Mouse (Mus musculus) CH12.LX (cell line): Measurements from ENCODE around the gene Tmem121. TPM values are rescaled to one million over a fixed set of nuclear protein-coding genes. Genes with fewer than 3 reads are reported as not detected.

Experiments
- DNase-seq: peaks from one replicate; pipeline ENCODE4 v3.0.0-alpha.2; 2013; ENCODE audit errors: extremely low read depth
- H3K27ac ChIP-seq: 2 replicates; pipeline ENCODE4 v1.5.1; 2012; ENCODE audit warnings: low read depth, mild to moderate bottlenecking, control low read depth, moderate library complexity; ENCODE audit not compliant: insufficient read depth
- H3K27me3 ChIP-seq: replicated peaks from 2 replicates; pipeline ENCODE3; 2012; ENCODE audit warnings: inconsistent platforms
- H3K36me3 ChIP-seq, 2 experiments: replicated peaks in 1 of 2; 2 replicates each; pipeline versions ENCODE3 to v1.6.1; 2012; ENCODE audit warnings: inconsistent platforms in 1 of 2, low read length in 1 of 2, mild to moderate bottlenecking in 1 of 2, mixed read lengths in 1 of 2, moderate library complexity in 1 of 2; ENCODE audit not compliant: control insufficient read depth in 1 of 2, insufficient read depth in 1 of 2
- H3K4me1 ChIP-seq, 2 experiments: 2 replicates each; pipeline ENCODE4 v1.6.1; 2012; ENCODE audit warnings: inconsistent platforms in 1 of 2, moderate library complexity in 1 of 2; ENCODE audit not compliant: insufficient read depth in 2 of 2, control insufficient read depth in 1 of 2
- H3K4me2 ChIP-seq: 2 replicates; pipeline ENCODE4 v1.6.1; 2012; ENCODE audit warnings: low read depth, mild to moderate bottlenecking, control low read depth; ENCODE audit not compliant: poor library complexity, insufficient read depth, severe bottlenecking
- H3K4me3 ChIP-seq, 3 experiments: fragments of 150-350 bp in 1 of 3; sonication (generic) in 1 of 3; replicated peaks in 1 of 3; 2 replicates each; pipeline versions ENCODE3 to v1.5.1; 2011 to 2012; ENCODE audit warnings: low read depth in 2 of 3, low read length in 2 of 3, mild to moderate bottlenecking in 2 of 3, moderate library complexity in 2 of 3, control low read depth in 1 of 3, improper control_type of control experiment in 1 of 3, inconsistent platforms in 1 of 3, mixed read lengths in 1 of 3; ENCODE audit not compliant: poor library complexity in 1 of 3
- H3K79me2 ChIP-seq: replicated peaks from 2 replicates; pipeline ENCODE4 v1.6.1; 2012; ENCODE audit warnings: mild to moderate bottlenecking, moderate library complexity; ENCODE audit not compliant: control insufficient read depth, poor library complexity, insufficient read depth, severe bottlenecking; ENCODE audit errors: extremely low read depth
- H3K9ac ChIP-seq: 2 replicates; pipeline ENCODE4 v1.6.1; 2012; ENCODE audit warnings: low read depth, mild to moderate bottlenecking, control low read depth, moderate library complexity; ENCODE audit not compliant: insufficient read depth
- H3K9me3 ChIP-seq: replicated peaks from 2 replicates; pipeline ENCODE3; 2012; ENCODE audit warnings: low read length, inconsistent platforms, mixed read lengths
- CHD2 ChIP-seq: IDR thresholded peaks from 2 replicates; pipeline ENCODE4 v1.6.1; 2011; ENCODE audit warnings: low read length, improper control_type of control experiment
- CTCF ChIP-seq, 2 experiments: IDR thresholded peaks in 1 of 2; conservative IDR thresholded peaks in 1 of 2; 2 replicates each; pipeline ENCODE4 v1.5.1; 2011 to 2012; ENCODE audit warnings: low read depth in 2 of 2, low read length in 2 of 2, improper control_type of control experiment in 1 of 2, inconsistent platforms in 1 of 2, mild to moderate bottlenecking in 1 of 2, moderate library complexity in 1 of 2
- E2F4 ChIP-seq: IDR thresholded peaks from 2 replicates; pipeline ENCODE4 v1.6.1; 2011; ENCODE audit warnings: low read depth, low read length, improper control_type of control experiment; ENCODE audit not compliant: insufficient replicate concordance
- EP300 ChIP-seq: IDR thresholded peaks from 2 replicates; pipeline ENCODE4 v1.6.1; 2011; ENCODE audit warnings: low read length, improper control_type of control experiment
- ETS1 ChIP-seq: conservative IDR thresholded peaks from 2 replicates; pipeline ENCODE4 v1.6.1; 2012; ENCODE audit warnings: low read depth, mild to moderate bottlenecking, inconsistent platforms, low read length, improper control_type of control experiment, moderate library complexity
- IRF4 ChIP-seq: IDR thresholded peaks from 2 replicates; pipeline ENCODE4 v1.6.1; 2014; ENCODE audit warnings: low read depth, mild to moderate bottlenecking, inconsistent platforms, low read length, improper control_type of control experiment
- MAX ChIP-seq: IDR thresholded peaks from 2 replicates; pipeline ENCODE4 v1.6.1; 2011; ENCODE audit warnings: low read length, improper control_type of control experiment
- MEF2A ChIP-seq: IDR thresholded peaks from 2 replicates; pipeline ENCODE4 v1.6.1; 2014; ENCODE audit warnings: low read depth, mild to moderate bottlenecking, inconsistent platforms, low read length, improper control_type of control experiment, borderline replicate concordance
- POLR2AphosphoS2 ChIP-seq: IDR thresholded peaks from 2 replicates; pipeline ENCODE4 v1.6.1; 2011; ENCODE audit warnings: low read depth, low read length, improper control_type of control experiment
- SMC3 ChIP-seq: IDR thresholded peaks from 2 replicates; pipeline ENCODE4 v1.6.1; 2011; ENCODE audit warnings: low read depth, low read length, improper control_type of control experiment
- ZC3H11A ChIP-seq: IDR thresholded peaks from 2 replicates; pipeline ENCODE4 v1.6.1; 2012; ENCODE audit warnings: low read depth, mild to moderate bottlenecking, inconsistent platforms, low read length, improper control_type of control experiment
- ZKSCAN1 ChIP-seq: IDR thresholded peaks from 2 replicates; pipeline ENCODE4 v1.6.1; 2012; ENCODE audit warnings: low read depth, inconsistent platforms, low read length, improper control_type of control experiment, borderline replicate concordance
- dilution Hi-C: fragments of 300-500 bp; cut with MboI; formaldehyde crosslinking; loops from 2 replicates; pipeline ENCODE4 v1.14.3; 2020; ENCODE audit warnings: low sequenced_read_pairs; ENCODE audit not compliant: extremely low pct_unique_long_range_greater_than_20kb, extremely low pct_ligation_motif_present
- in situ Hi-C: fragments of 300-500 bp; cut with MboI; formaldehyde crosslinking; loops from 3 replicates; pipeline ENCODE4 v1.14.3; 2019; ENCODE audit warnings: low sequenced_read_pairs, low pct_ligation_motif_present, low pct_unique_long_range_greater_than_20kb, mixed read lengths
- polyA plus RNA-seq: library from polyadenylated mRNA; unstranded; fragments of >175 nt; gene quantifications from 2 replicates; pipeline ENCODE4 v1.2.1, GENCODE M21; 2012; ENCODE audit warnings: low read depth; ENCODE audit not compliant: insufficient read length
- total RNA-seq, 2 experiments: library from RNA; depleted of rRNA; stranded (reverse); fragments of 300-350 nt in 1 of 2; fragments of >200 nt in 1 of 2; gene quantifications; 2 replicates each; pipeline ENCODE4 v1.2.3; 2012 to 2014

Tmem121 gene
- total and polyA plus RNA-seq, 3 experiments, result not detected

GRCm38 (mm10) chr12:113146112-113147057, 39.3 kb upstream of the Tmem121 start, which contains the start of gene Crip1 (continued):
- no peak for TF ChIP-seq ZKSCAN1
- TF ChIP-seq IRF4, result peak; percentile 23; the same call in 1 of the 2 replicates
- TF ChIP-seq CTCF (conservative IDR thresholded peaks at IDR 0.05 in 1 of 2, IDR thresholded peaks at IDR 0.05 in 1 of 2; ENCODE audit: low read depth in 2 of 2, low read length in 2 of 2), result peak; percentile 91 to 92
- no peak for TF ChIP-seq MEF2A
- TF ChIP-seq SMC3, result peak; percentile 75
- no peak for TF ChIP-seq E2F4
- TF ChIP-seq ZC3H11A, result 0 out of 2 replicates have a peak, but pooled peaks have one; percentile 19
- no peak for TF ChIP-seq EP300

GRCm38 (mm10) chr12:113147481-113147880, 38.2 kb upstream of the Tmem121 start:
- Histone ChIP-seq H3K4me2 (no peak overlapping the region), H3K4me1 (peaks cover 10 to 19% of the 10 kb centered on the region in 2 experiments), H3K27ac (no peak overlapping the region), H3K36me3 (peaks cover 0 to 6% of the 10 kb centered on the region in 2 experiments), H3K79me2 (no peaks in the 10 kb centered on the region), H3K27me3 (peaks cover 47% of the 10 kb centered on the region), H3K4me3 (no peak overlapping the region), H3K9me3 (no peaks in the 10 kb centered on the region)
- no peak for DNase-seq
- dilution Hi-C loops, result no loop called here
- in situ Hi-C loops, result no loop called here
- TF ChIP-seq MAX (no peak), POLR2AphosphoS2 (no peak), MEF2A (no peak), ZKSCAN1 (no peak)
- TF ChIP-seq, all 38 proteins: peak for 0
- H3K9ac ChIP-seq, result no peak overlapping the region

DNA sequence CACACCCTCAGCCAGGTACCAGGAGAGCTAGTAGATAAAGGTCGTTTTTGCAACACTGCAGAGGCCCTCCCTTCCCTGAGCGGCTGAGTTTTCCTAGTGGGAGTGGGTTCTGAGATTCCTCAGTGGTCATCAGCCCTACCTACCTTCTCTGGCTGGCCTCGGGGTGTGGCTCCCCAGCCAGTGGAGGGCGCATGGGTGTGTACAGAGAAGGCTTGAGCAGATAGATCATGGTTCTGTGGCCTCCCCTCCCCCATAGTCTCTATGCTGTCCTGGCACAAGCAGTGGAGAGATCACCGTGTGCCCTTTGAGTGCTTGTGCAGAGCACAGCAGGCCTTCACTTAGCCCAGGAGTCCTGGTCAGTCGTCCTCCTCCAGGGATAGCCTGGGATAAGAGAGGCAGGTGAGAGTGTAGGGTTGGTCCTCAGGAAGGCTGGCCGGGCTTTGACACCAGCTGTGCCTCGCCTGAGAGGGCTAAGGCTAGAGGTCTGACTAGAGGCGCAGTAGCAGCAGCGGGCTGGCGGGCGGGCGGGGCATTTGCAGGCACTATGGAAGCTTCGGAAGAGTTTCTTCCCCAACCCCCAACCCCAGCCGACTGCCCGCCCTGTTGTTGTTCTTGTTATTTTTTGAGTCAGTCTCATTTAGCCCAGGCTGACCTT, 37.2 kb upstream of the Tmem121 start:
- peaks cover 0 to 6% of the 10 kb centered on the region in 2 experiments for H3K36me3 ChIP-seq
- dilution Hi-C loops, result no loop called here
- no peak overlapping the region for H3K4me2 ChIP-seq
- no peak overlapping the region for H3K27ac ChIP-seq
- no peaks in the 10 kb centered on the region for H3K79me2 ChIP-seq
- H3K4me3 ChIP-seq, result no peak overlapping the region
- H3K9me3 ChIP-seq, result no peaks in the 10 kb centered on the region
- H3K4me1 ChIP-seq, result peaks cover 10 to 19% of the 10 kb centered on the region in 2 experiments
- H3K27me3 ChIP-seq, result peaks cover 57% of the 10 kb centered on the region
- H3K9ac ChIP-seq, result no peak overlapping the region
- in situ Hi-C loops, result no loop called here
- no peak for DNase-seq
- TF ChIP-seq CHD2 (no peak), CTCF (conservative IDR thresholded peaks at IDR 0.05 in 1 of 2, IDR thresholded peaks at IDR 0.05 in 1 of 2; ENCODE audit: low read depth in 2 of 2, low read length in 2 of 2) (peak in 1 of 2 experiments; percentile 49; a peak in 2 of 4 replicates), SMC3 (peak; percentile 25; the same call in 1 of the 2 replicates), ETS1 (no peak)
